Mouse (Mus musculus) left cerebral cortex, postnatal 4 days (tissue): ENCODE results near the gene Spata46. TPM values are rescaled to one million over a fixed set of nuclear protein-coding genes. Genes with fewer than 3 reads are reported as not detected.

Experiments
- DNase-seq: peaks from one replicate; pipeline ENCODE4 v3.0.0-alpha.2; 2022
- intact Hi-C: fragments of 180-260 bp; cut with DNase I; formaldehyde crosslinking; loops from one replicate; pipeline ENCODE4 v1.15.1; 2025
- total RNA-seq, 2 experiments: library from RNA; stranded (reverse); gene quantifications; 2 replicates each; pipeline ENCODE4 v1.2.3; 2021

Gene Spata46
- total RNA-seq, 2 experiments from 2014 or later = not detected

DNA sequence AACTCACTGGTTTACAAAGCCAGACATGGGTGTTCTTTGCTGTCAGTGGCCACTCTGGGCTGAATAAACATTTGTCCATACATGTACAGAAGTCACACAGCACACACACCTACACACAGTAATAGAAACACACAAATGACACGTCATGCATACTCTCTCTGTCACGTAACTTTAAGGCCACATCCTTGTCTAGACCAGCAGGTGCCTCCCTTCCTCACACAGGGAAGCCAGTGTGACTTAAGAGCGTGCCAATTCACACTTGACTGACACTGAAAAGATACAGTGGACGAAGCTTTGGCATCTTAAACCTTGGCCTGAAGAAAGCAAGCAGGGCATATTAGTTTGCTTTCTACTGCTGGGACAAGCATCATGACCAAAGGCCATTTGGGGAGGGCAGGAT lies 24.2 kb downstream of the Spata46 start:
- DNase-seq = no peak
- intact Hi-C loops = no loop called here

DNA sequence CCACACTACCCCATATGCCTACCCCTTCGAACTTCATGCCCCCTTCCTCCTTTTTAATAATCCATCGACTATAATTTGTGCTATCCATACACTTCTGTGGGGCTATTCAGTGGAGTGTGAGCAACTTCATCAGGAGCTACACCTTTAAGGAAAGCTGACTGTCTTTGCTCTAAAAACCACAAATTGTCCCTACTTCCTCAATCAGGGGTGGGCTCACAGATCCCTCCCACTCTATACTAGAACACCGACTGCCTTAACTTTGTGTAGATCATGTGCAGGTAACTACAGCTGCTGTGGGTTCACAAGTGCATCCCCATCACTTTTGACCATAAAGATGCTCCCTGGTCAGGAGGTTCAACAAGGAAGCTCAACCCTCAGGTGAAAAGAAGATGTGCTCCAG lies 31.3 kb downstream of the Spata46 start:
- intact Hi-C loops = no loop called here
- DNase-seq = no peak

DNA sequence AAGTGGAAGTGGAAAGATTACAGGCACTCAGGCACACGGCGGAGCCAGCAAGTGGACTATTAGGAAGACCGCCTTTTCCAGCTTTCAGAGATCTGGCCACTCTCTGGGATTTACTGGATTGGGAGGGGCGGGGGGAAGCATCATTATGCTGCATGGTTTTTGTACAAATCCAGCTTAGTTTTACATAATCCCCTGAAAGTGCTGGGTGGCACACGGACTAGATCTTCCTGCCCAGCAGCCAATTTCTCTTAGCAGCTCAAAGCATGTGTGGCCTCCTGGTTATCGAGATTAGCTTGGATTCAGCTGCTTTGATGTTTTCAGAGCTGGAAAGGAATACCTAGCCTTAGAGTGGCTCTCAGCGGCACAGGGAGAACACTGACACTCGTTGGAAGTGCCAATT lies 34.5 kb downstream of the Spata46 start:
- no peak for DNase-seq
- intact Hi-C loops = no loop called here

DNA sequence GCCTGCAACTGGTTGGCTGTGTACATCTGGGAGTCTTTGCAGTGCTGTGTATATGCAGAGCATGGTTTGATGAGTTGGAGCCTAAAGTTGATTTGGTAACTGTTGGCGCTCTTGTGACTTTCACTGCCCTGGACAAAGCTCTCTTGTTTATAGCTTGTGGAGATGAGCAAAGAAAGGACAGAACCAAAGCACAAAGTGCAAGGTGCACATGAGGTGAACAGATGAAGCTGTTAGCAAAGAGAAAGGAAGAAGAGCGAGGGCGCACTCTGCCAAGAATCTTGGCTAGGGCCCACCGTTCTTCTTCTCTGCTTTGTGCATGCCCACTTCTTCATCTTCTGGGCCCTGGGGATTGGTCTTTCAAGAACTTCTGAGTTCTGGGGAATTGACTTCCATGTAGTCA lies 35.3 kb downstream of the Spata46 start:
- DNase-seq = no peak
- intact Hi-C loops = no loop called here

DNA sequence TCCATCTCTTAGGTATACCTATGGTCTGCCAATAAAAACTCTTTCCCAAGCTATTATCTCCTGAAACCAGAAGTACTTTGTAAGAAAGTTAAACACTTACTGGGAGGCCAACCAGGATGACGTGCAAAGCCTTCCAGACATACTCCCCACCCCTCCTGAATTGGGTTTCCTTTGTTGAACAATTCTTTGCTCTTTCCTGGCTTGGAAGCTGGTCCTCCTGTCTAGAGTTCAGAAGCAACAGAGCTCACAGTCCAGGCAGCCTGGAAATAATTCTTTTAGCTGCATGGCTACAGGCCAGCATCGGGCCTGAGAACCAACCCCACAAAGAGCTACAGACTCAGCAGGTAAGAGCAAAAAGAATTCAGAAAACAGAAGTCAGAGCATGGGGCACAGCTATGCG lies 37.7 kb downstream of the Spata46 start:
- intact Hi-C loops = no loop called here
- DNase-seq = no peak

DNA sequence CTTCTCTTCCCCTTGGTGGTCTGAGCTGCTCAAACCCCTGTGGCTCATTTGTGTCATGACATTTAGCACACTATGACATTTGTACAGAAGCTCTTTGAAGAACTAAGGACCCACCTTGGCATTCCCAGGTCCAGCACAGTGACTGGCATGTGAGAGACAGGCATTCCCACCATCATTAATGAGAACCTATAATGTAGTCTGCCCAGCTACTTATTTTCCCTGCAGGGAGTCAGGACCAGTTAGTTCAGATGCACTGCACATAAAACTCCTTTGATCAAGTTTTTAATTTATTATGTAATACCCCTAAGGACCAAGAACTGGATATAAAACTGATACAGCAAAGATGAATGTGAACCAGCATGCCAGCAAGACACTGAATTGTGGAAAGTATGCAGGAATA lies 42.5 kb downstream of the Spata46 start:
- intact Hi-C loops = no loop called here
- no peak for DNase-seq

DNA sequence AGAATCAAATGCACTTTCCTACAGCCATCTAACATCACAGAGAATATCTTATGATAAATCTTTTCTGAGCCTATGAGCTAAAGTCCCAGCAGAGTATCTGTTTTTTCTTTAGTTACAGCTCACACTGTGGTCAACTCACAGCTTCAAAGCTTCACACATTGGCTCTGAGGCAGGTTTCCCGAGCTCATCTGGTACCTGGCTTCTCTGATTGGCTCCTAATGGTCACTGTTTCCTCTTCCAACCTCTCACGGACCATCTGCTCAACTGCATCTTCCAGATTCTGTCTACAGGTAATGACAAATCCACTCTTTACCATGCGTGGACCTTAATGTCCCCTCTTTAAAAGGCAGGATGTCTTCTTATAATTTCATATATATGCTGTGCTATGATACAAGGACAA lies 44.7 kb downstream of the Spata46 start:
- DNase-seq = no peak
- intact Hi-C loops = no loop called here

DNA sequence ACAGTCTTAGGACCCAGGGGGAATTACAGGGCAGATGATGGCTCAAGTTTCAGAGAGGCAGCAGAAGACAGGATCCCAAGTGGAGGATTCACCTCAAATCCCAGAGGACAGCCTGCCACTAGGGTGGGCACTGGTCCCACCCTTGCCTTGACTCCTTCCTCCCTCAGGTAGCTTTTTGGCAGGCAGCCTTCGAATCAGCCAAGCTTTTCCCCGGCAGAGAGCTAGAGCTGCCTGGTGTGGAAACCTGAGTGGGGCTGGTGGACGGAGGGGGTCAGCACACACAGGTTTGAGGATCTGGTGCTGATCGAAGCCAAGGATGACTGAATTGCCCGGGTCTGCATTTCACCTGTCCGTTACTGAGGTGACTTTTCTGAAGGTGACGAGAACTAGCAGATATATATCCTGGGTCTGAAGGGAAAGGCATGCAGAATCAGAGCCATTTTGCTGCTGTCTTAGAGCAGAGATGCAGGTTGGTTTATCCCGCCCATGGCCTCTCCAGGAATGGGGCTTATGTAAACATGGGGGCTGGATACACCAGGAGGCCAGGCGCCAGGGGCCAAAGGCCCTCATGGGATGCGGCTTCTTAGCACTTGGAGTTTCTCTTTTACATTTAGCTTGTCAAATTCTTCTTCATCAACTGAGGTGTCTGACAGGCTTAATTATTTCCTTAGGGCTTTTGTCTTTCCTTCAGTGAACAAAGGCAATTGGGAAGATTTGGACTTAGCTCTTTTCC lies 51.7 kb downstream of the Spata46 start:
- DNase-seq = no peak
- intact Hi-C loops = no loop called here

Other genes with a start within 250 kb of the Spata46 start
- gene Ddr2, start 198.0 kb upstream of the Spata46 start, total RNA-seq = 10 to 100 TPM in 1 of 2 experiments, 1 to 10 TPM in 1; 9.0 to 10.5 TPM
- 10 to 100 TPM; 53.1 to 57.7 TPM for gene Uap1, start 133.8 kb upstream of the Spata46 start, total RNA-seq
- 10 to 100 TPM; 72.8 to 79.3 TPM for gene Uhmk1, start 93.4 kb upstream of the Spata46 start, total RNA-seq
- not detected for gene Sh2d1b2, start 76.1 kb upstream of the Spata46 start, total RNA-seq
- gene Sh2d1b1, start 31.5 kb upstream of the Spata46 start, total RNA-seq = under 1 TPM in 1 of 2 experiments, not detected in 1; 0.22 TPM
- 1 to 10 TPM; 2.1 to 2.2 TPM for gene Gm7694, start 2.5 kb upstream of the Spata46 start, total RNA-seq